Mouse (Mus musculus): Measurements from ENCODE around the gene Bbs1. TPM values are rescaled to one million over a fixed set of nuclear protein-coding genes. Genes with fewer than 3 reads are reported as not detected.
"Not testable (repeated sequence)": the region's sequence is repeated elsewhere in the genome, so short reads cannot be mapped to it uniquely, and the experiment has no call there.

Gene Bbs1
- polyA plus RNA-seq, 1 experiment from 2014 or later = 10.1 TPM

DNA sequence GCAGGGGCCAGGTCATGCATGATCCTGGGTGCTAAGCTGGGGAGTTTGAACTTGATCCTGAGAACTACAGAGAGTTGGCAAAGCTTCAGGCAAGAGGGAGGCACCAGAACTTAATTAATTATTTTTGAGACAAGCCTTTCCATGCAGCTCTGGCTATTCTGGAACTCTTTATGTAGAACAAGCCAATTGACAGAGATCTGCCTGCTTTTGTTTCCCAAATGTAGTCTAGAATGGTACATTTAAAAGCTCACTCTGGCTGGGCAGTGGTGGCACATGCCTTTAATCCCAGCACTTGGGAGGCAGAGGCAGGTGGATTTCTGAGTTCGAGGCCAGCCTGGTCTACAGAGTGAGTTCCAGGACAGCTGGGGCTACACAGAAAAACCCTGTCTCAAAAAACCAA lies 31.8 kb downstream of the Bbs1 start:
- H3K9me3 ChIP-seq (ENCODE audit: control insufficient read depth, low read length); H3K4me3 ChIP-seq (replicated peaks; ENCODE audit: low read length); H3K36me3 ChIP-seq (ENCODE audit: control insufficient read depth, insufficient read depth); H3K4me2 ChIP-seq (ENCODE audit: low read length); H3K9ac ChIP-seq (replicated peaks; ENCODE audit: low read depth, low read length); H3K27ac ChIP-seq (ENCODE audit: low read length); H3K27me3 ChIP-seq (replicated peaks; ENCODE audit: control insufficient read depth, insufficient read depth, low read length); ATAC-seq: not testable (repeated sequence)
- H3K4me1 ChIP-seq (replicated peaks; ENCODE audit: control insufficient read depth, insufficient read depth, low read length) = peaks cover 13% of the 10 kb centered on the region
- WGBS = 100% methylated on average over 1 of the region's 1 CpGs

DNA sequence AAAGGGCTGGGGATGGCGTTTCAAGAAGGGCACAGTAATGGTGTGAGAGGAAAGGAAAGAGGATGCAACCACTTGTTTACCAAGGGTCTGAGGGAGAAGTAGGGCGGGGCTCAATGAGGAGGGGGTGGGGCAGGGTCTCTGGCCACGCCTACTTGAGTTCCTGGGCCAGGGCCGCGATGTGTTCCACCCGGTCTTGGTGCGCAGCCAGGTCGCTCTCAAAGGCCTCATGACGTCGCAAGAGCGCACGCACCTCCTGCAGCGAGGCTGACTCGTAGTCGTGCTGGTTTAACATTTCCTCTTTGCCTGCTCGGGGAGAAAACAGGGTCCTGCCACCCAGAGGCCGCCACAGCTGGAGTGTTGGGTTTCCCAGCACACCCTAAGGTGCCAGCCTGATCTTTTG lies 41.3 kb downstream of the Bbs1 start:
- Histone ChIP-seq H3K9me3 (ENCODE audit: control insufficient read depth, low read length) (no peaks in the 10 kb centered on the region), H3K4me1 (replicated peaks; ENCODE audit: control insufficient read depth, insufficient read depth, low read length) (0 out of 2 replicates have a peak, but pooled peaks cover 3% of the 10 kb centered on the region), H3K9ac (replicated peaks; ENCODE audit: low read depth, low read length) (no peak overlapping the region), H3K36me3 (ENCODE audit: control insufficient read depth, insufficient read depth) (no peaks in the 10 kb centered on the region), H3K4me2 (ENCODE audit: low read length) (peak overlapping the region; percentile 17; the same call in 1 of the 2 replicates), H3K27me3 (replicated peaks; ENCODE audit: control insufficient read depth, insufficient read depth, low read length) (no peaks in the 10 kb centered on the region), H3K27ac (ENCODE audit: low read length) (no peak overlapping the region), H3K4me3 (replicated peaks; ENCODE audit: low read length) (no peak overlapping the region)
- no peak for ATAC-seq
- WGBS = 4% methylated on average over 17 of the region's 17 CpGs

DNA sequence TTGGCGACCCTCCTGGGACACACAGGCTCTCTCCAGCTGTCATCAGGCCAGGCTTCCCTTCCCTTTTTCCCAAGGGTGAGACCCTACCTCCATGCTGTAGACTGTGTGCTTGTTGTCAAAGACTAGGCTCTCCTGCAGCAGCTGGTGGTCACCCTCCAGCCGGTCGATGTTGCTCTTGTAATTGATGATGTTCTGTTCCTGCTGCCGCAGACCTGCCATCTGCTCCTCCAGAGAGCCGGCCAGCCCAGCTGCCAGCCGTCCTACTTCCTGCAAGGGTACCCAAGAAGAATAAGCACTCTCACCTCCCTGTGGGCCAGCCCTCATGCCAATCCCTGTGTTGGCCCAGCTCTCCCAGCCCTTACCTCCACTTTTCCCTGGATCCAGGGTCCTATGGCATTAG lies 43.4 kb downstream of the Bbs1 start:
- Histone ChIP-seq H3K9ac (replicated peaks; ENCODE audit: low read depth, low read length) (no peak overlapping the region), H3K27ac (ENCODE audit: low read length) (no peak overlapping the region), H3K36me3 (ENCODE audit: control insufficient read depth, insufficient read depth) (no peaks in the 10 kb centered on the region), H3K4me3 (replicated peaks; ENCODE audit: low read length) (no peak overlapping the region), H3K27me3 (replicated peaks; ENCODE audit: control insufficient read depth, insufficient read depth, low read length) (no peaks in the 10 kb centered on the region), H3K9me3 (ENCODE audit: control insufficient read depth, low read length) (no peaks in the 10 kb centered on the region), H3K4me2 (ENCODE audit: low read length) (no peak overlapping the region), H3K4me1 (replicated peaks; ENCODE audit: control insufficient read depth, insufficient read depth, low read length) (0 out of 2 replicates have a peak, but pooled peaks cover 3% of the 10 kb centered on the region)
- ATAC-seq = no peak
- 70% methylated on average over 6 of the region's 6 CpGs for WGBS

DNA sequence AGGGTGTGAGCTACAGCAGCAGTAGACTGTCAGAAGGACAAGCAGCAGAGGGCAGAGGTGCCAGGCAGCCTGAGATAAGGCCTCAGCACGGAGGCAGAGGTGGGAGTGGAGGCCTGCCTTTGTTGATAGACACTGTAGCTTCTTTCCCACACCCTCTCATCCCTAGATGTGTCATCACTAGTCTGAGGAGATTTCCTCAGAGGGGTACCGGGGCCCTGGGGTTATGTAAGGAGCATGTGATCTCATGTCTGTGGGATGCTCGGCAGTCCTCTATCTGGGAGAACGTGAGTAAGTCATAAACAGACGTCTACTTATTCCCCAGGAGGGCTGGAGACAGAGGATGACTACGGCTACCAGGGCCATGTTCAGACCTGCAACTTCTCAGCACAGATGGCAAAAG lies 47.3 kb downstream of the Bbs1 start:
- WGBS = 88% methylated on average over 6 of the region's 6 CpGs
- Histone ChIP-seq H3K4me2 (ENCODE audit: low read length) (no peak overlapping the region), H3K36me3 (ENCODE audit: control insufficient read depth, insufficient read depth) (no peaks in the 10 kb centered on the region), H3K4me3 (replicated peaks; ENCODE audit: low read length) (no peak overlapping the region), H3K27ac (ENCODE audit: low read length) (no peak overlapping the region), H3K9ac (replicated peaks; ENCODE audit: low read depth, low read length) (no peak overlapping the region), H3K4me1 (replicated peaks; ENCODE audit: control insufficient read depth, insufficient read depth, low read length) (peaks cover 8% of the 10 kb centered on the region), H3K27me3 (replicated peaks; ENCODE audit: control insufficient read depth, insufficient read depth, low read length) (no peaks in the 10 kb centered on the region), H3K9me3 (ENCODE audit: control insufficient read depth, low read length) (no peaks in the 10 kb centered on the region)
- ATAC-seq = no peak

DNA sequence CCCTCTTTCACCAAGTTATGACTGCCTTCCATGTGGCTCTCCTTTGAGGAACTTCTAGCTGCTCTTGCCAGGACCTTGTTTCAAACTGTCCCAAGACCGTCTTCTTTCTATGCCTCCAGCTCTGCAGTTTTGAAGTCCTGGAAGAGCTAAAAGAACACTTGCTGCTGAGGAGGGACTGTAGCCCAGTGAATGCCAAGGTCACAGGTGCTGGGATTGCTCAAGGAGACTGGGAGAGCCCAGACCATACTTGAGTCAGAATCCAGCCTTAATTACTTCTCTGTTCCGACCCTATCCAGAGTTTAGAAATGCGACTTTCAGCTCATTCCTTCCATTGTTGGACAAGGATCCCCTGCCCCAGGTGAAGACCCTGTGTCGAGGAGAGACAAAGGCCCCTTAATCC lies 50.5 kb downstream of the Bbs1 start:
- peaks cover 8% of the 10 kb centered on the region for H3K4me1 ChIP-seq (replicated peaks; ENCODE audit: control insufficient read depth, insufficient read depth, low read length)
- H3K9me3 ChIP-seq (ENCODE audit: control insufficient read depth, low read length) = no peaks in the 10 kb centered on the region
- H3K36me3 ChIP-seq (ENCODE audit: control insufficient read depth, insufficient read depth) = no peaks in the 10 kb centered on the region
- peak overlapping the region; percentile 100 for H3K4me2 ChIP-seq (ENCODE audit: low read length)
- ATAC-seq = no peak
- no peak overlapping the region for H3K4me3 ChIP-seq (replicated peaks; ENCODE audit: low read length)
- 61% methylated on average over 4 of the region's 4 CpGs for WGBS
- H3K27ac ChIP-seq (ENCODE audit: low read length) = no peak overlapping the region
- no peak overlapping the region for H3K9ac ChIP-seq (replicated peaks; ENCODE audit: low read depth, low read length)
- H3K27me3 ChIP-seq (replicated peaks; ENCODE audit: control insufficient read depth, insufficient read depth, low read length) = no peaks in the 10 kb centered on the region

DNA sequence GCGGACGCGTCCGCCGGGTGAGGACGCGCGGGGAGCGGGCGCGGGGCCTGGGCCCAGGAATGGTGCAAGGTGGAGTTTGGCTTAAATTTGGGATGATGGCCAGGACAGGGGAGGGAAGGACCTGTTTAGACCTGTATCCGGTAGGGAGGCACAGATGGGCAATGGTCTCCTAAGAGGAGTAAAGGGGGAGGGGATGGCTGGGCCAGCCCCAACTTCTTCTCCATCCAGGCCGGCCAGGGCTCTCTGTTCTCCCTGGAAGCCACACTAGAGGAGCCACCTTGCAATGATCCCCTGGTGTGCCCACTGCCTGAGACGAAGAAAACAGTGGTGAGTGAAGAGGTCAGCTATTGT lies 51.0 kb downstream of the Bbs1 start:
- peak overlapping the region; percentile 78 for H3K9ac ChIP-seq (replicated peaks; ENCODE audit: low read depth, low read length)
- peak; percentile 45 for ATAC-seq
- no peaks in the 10 kb centered on the region for H3K36me3 ChIP-seq (ENCODE audit: control insufficient read depth, insufficient read depth)
- peaks cover 8% of the 10 kb centered on the region for H3K4me1 ChIP-seq (replicated peaks; ENCODE audit: control insufficient read depth, insufficient read depth, low read length)
- no peaks in the 10 kb centered on the region for H3K9me3 ChIP-seq (ENCODE audit: control insufficient read depth, low read length)
- 1% methylated on average over 14 of the region's 14 CpGs for WGBS
- H3K27me3 ChIP-seq (replicated peaks; ENCODE audit: control insufficient read depth, insufficient read depth, low read length) = no peaks in the 10 kb centered on the region
- H3K4me2 ChIP-seq (ENCODE audit: low read length) = peak overlapping the region; percentile 100
- H3K4me3 ChIP-seq (replicated peaks; ENCODE audit: low read length) = peak overlapping the region; percentile 74
- no peak overlapping the region for H3K27ac ChIP-seq (ENCODE audit: low read length)

DNA sequence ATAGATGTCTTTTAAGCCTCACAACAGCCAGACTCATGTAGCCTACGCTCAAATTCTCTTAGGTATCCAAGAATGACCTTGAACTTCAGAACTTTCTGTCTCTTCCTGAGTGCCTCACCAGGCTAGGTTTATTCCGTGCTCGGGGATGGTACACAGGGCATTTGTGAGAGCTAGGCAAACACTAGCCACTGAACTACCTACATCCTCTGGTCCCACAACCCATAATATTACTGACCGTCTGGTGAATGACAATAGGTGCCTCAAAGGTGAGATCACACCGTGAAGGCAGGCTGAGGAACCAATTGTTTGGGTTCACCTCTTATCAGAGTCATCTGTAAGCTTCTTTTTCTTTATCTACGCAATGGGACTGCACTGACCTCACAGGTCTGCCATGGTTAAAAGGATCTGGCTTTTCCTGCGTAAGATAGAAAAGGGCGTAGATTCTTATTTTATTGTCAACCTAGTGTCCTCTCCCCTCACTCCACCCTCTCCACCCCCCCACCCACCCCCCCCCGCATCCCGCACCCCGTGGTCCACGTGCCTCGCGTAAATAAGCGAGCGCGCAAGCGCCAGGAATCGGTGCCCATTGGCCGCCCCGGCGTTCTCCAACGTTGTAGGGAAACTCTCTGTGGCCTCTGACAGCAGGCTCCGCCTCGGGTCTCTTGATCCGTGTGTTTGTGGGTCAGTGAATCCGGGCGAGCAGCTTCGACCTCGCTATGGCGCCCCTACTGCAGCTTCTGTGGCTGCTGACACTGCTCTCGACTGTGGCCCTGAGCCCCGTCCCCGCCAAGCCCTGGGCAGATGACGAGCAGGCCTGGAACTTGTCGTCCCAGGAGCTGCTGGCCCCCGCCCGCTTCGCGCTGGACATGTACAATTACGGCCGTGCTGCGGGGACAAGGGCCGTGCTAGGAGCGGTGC lies 51.6 kb downstream of the Bbs1 start, which contains the start of gene Ctsf:
Ctsf (plus strand) TSS at position 579 of the 918 bp plus-strand sequence.
- H3K4me2 ChIP-seq (ENCODE audit: low read length) = peak within 1 kb of the TSS; percentile 100
- peaks cover 8% of the 10 kb centered on the region for H3K4me1 ChIP-seq (replicated peaks; ENCODE audit: control insufficient read depth, insufficient read depth, low read length)
- ATAC-seq = peak; percentile 88
- H3K9me3 ChIP-seq (ENCODE audit: control insufficient read depth, low read length) = no peaks in the 10 kb centered on the region
- peak within 1 kb of the TSS; percentile 78 for H3K9ac ChIP-seq (replicated peaks; ENCODE audit: low read depth, low read length)
- no peak within 1 kb of the TSS for H3K27ac ChIP-seq (ENCODE audit: low read length)
- WGBS = 4% methylated on average over 44 of the region's 45 CpGs
- no peaks in the 10 kb centered on the region for H3K27me3 ChIP-seq (replicated peaks; ENCODE audit: control insufficient read depth, insufficient read depth, low read length)
- H3K4me3 ChIP-seq (replicated peaks; ENCODE audit: low read length) = peak within 1 kb of the TSS; percentile 74
- H3K36me3 ChIP-seq (ENCODE audit: control insufficient read depth, insufficient read depth) = no peaks in the 10 kb centered on the region

DNA sequence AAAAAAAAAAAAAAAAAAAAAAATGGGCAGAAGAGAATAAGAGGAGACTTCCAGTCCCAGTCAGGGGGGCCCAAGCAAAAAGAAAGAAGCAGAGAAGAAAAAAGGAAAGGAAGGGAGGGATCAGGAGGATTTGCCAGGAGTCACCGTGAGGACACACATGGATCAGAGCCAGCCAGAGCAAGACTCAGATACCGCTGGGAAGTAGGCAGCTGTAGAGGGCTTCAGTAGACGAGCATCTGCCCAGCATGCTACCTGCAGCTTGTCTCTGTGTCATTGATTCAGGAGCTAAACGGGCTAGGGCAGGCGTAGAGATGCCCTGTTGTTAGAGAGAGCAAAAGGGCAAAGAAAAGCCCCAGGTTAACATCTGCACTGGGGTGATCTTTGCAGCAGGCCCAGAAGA lies 56.1 kb downstream of the Bbs1 start:
- Histone ChIP-seq H3K4me2 (ENCODE audit: low read length) (no peak overlapping the region), H3K36me3 (ENCODE audit: control insufficient read depth, insufficient read depth) (no peaks in the 10 kb centered on the region), H3K27ac (ENCODE audit: low read length) (no peak overlapping the region), H3K9ac (replicated peaks; ENCODE audit: low read depth, low read length) (no peak overlapping the region), H3K27me3 (replicated peaks; ENCODE audit: control insufficient read depth, insufficient read depth, low read length) (0 out of 2 replicates have a peak, but pooled peaks cover 2% of the 10 kb centered on the region), H3K4me1 (replicated peaks; ENCODE audit: control insufficient read depth, insufficient read depth, low read length) (peaks cover 3% of the 10 kb centered on the region), H3K9me3 (ENCODE audit: control insufficient read depth, low read length) (no peaks in the 10 kb centered on the region), H3K4me3 (replicated peaks; ENCODE audit: low read length) (no peak overlapping the region)
- ATAC-seq = no peak
- 41% methylated on average over 5 of the region's 5 CpGs for WGBS

DNA sequence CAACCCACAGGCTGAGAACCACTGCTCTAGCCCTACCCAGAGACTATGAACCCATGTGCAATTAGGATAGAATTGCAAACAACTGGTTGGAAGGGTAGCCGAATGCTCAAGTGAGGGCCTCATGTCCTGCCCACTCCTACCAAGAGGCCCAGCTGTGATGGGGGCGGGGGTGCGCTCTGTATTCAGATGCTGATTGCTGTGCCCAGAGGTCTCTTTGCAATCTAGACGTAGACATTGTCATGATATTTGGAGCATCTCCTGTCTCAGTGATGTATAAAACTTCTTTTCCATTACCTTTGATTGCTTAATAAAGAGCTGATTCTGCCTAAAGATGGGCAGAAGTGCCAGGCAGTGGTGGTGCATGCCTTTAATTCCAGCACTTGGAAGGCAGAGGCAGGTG lies 56.6 kb downstream of the Bbs1 start:
- Histone ChIP-seq H3K4me2 (ENCODE audit: low read length) (no peak overlapping the region), H3K27ac (ENCODE audit: low read length) (no peak overlapping the region), H3K4me3 (replicated peaks; ENCODE audit: low read length) (no peak overlapping the region), H3K9ac (replicated peaks; ENCODE audit: low read depth, low read length) (no peak overlapping the region), H3K36me3 (ENCODE audit: control insufficient read depth, insufficient read depth) (no peaks in the 10 kb centered on the region), H3K4me1 (replicated peaks; ENCODE audit: control insufficient read depth, insufficient read depth, low read length) (0 out of 2 replicates have a peak, but pooled peaks cover 3% of the 10 kb centered on the region), H3K27me3 (replicated peaks; ENCODE audit: control insufficient read depth, insufficient read depth, low read length) (0 out of 2 replicates have a peak, but pooled peaks cover 2% of the 10 kb centered on the region), H3K9me3 (ENCODE audit: control insufficient read depth, low read length) (no peaks in the 10 kb centered on the region)
- no peak for ATAC-seq
- 57% methylated on average over 4 of the region's 4 CpGs for WGBS
